Mouse (Mus musculus) CH12.LX (cell line): Measurements from ENCODE around the gene Hist1h3c. TPM values are rescaled to one million over a fixed set of nuclear protein-coding genes. Genes with fewer than 3 reads are reported as not detected.

Experiments used
- DNase-seq: peaks from one replicate; pipeline ENCODE4 v3.0.0-alpha.2; 2013; ENCODE audit errors: extremely low read depth
- H3K27ac ChIP-seq: 2 replicates; pipeline ENCODE4 v1.5.1; 2012; ENCODE audit warnings: low read depth, mild to moderate bottlenecking, control low read depth, moderate library complexity; ENCODE audit not compliant: insufficient read depth
- H3K27me3 ChIP-seq: replicated peaks from 2 replicates; pipeline ENCODE3; 2012; ENCODE audit warnings: inconsistent platforms
- H3K36me3 ChIP-seq, 2 experiments: replicated peaks in 1 of 2; 2 replicates each; pipeline versions ENCODE3 to v1.6.1; 2012; ENCODE audit warnings: inconsistent platforms in 1 of 2, low read length in 1 of 2, mild to moderate bottlenecking in 1 of 2, mixed read lengths in 1 of 2, moderate library complexity in 1 of 2; ENCODE audit not compliant: control insufficient read depth in 1 of 2, insufficient read depth in 1 of 2
- H3K4me1 ChIP-seq, 2 experiments: 2 replicates each; pipeline ENCODE4 v1.6.1; 2012; ENCODE audit warnings: inconsistent platforms in 1 of 2, moderate library complexity in 1 of 2; ENCODE audit not compliant: insufficient read depth in 2 of 2, control insufficient read depth in 1 of 2
- H3K4me2 ChIP-seq: 2 replicates; pipeline ENCODE4 v1.6.1; 2012; ENCODE audit warnings: low read depth, mild to moderate bottlenecking, control low read depth; ENCODE audit not compliant: poor library complexity, insufficient read depth, severe bottlenecking
- H3K4me3 ChIP-seq, 3 experiments: fragments of 150-350 bp in 1 of 3; sonication (generic) in 1 of 3; replicated peaks in 1 of 3; 2 replicates each; pipeline versions ENCODE3 to v1.5.1; 2011 to 2012; ENCODE audit warnings: low read depth in 2 of 3, low read length in 2 of 3, mild to moderate bottlenecking in 2 of 3, moderate library complexity in 2 of 3, control low read depth in 1 of 3, improper control_type of control experiment in 1 of 3, inconsistent platforms in 1 of 3, mixed read lengths in 1 of 3; ENCODE audit not compliant: poor library complexity in 1 of 3
- H3K79me2 ChIP-seq: replicated peaks from 2 replicates; pipeline ENCODE4 v1.6.1; 2012; ENCODE audit warnings: mild to moderate bottlenecking, moderate library complexity; ENCODE audit not compliant: control insufficient read depth, poor library complexity, insufficient read depth, severe bottlenecking; ENCODE audit errors: extremely low read depth
- H3K9ac ChIP-seq: 2 replicates; pipeline ENCODE4 v1.6.1; 2012; ENCODE audit warnings: low read depth, mild to moderate bottlenecking, control low read depth, moderate library complexity; ENCODE audit not compliant: insufficient read depth
- H3K9me3 ChIP-seq: replicated peaks from 2 replicates; pipeline ENCODE3; 2012; ENCODE audit warnings: low read length, inconsistent platforms, mixed read lengths
- CHD1 ChIP-seq: IDR thresholded peaks from 2 replicates; pipeline ENCODE4 v1.6.1; 2012; ENCODE audit warnings: low read depth, low read length, improper control_type of control experiment, inconsistent platforms
- CTCF ChIP-seq, 2 experiments: IDR thresholded peaks in 1 of 2; conservative IDR thresholded peaks in 1 of 2; 2 replicates each; pipeline ENCODE4 v1.5.1; 2011 to 2012; ENCODE audit warnings: low read depth in 2 of 2, low read length in 2 of 2, improper control_type of control experiment in 1 of 2, inconsistent platforms in 1 of 2, mild to moderate bottlenecking in 1 of 2, moderate library complexity in 1 of 2
- E2F4 ChIP-seq: IDR thresholded peaks from 2 replicates; pipeline ENCODE4 v1.6.1; 2011; ENCODE audit warnings: low read depth, low read length, improper control_type of control experiment; ENCODE audit not compliant: insufficient replicate concordance
- ELF1 ChIP-seq: IDR thresholded peaks from 2 replicates; pipeline ENCODE4 v1.6.1; 2014; ENCODE audit warnings: low read depth, mild to moderate bottlenecking, inconsistent platforms, low read length, improper control_type of control experiment
- ETS1 ChIP-seq: conservative IDR thresholded peaks from 2 replicates; pipeline ENCODE4 v1.6.1; 2012; ENCODE audit warnings: low read depth, mild to moderate bottlenecking, inconsistent platforms, low read length, improper control_type of control experiment, moderate library complexity
- HCFC1 ChIP-seq: IDR thresholded peaks from 2 replicates; pipeline ENCODE4 v1.6.1; 2012; ENCODE audit warnings: low read depth, mild to moderate bottlenecking, inconsistent platforms, low read length, improper control_type of control experiment
- IRF4 ChIP-seq: IDR thresholded peaks from 2 replicates; pipeline ENCODE4 v1.6.1; 2014; ENCODE audit warnings: low read depth, mild to moderate bottlenecking, inconsistent platforms, low read length, improper control_type of control experiment
- KAT2A ChIP-seq: IDR thresholded peaks from 2 replicates; pipeline ENCODE4 v1.6.1; 2012; ENCODE audit warnings: low read length, improper control_type of control experiment, inconsistent platforms; ENCODE audit not compliant: insufficient replicate concordance
- MAFK ChIP-seq: IDR thresholded peaks from 2 replicates; pipeline ENCODE4 v1.6.1; 2011; ENCODE audit warnings: low read length, improper control_type of control experiment; ENCODE audit not compliant: insufficient replicate concordance
- MAX ChIP-seq: IDR thresholded peaks from 2 replicates; pipeline ENCODE4 v1.6.1; 2011; ENCODE audit warnings: low read length, improper control_type of control experiment
- MAZ ChIP-seq: IDR thresholded peaks from 2 replicates; pipeline ENCODE4 v1.6.1; 2012; ENCODE audit warnings: low read depth, mild to moderate bottlenecking, inconsistent platforms, low read length, improper control_type of control experiment, moderate library complexity
- MEF2A ChIP-seq: IDR thresholded peaks from 2 replicates; pipeline ENCODE4 v1.6.1; 2014; ENCODE audit warnings: low read depth, mild to moderate bottlenecking, inconsistent platforms, low read length, improper control_type of control experiment, borderline replicate concordance
- MXI1 ChIP-seq: IDR thresholded peaks from 2 replicates; pipeline ENCODE4 v1.6.1; 2011; ENCODE audit warnings: mild to moderate bottlenecking, low read depth, low read length, improper control_type of control experiment
- MYC ChIP-seq: IDR thresholded peaks from 2 replicates; pipeline ENCODE4 v1.6.1; 2011; ENCODE audit warnings: low read depth, mild to moderate bottlenecking, improper control_type of control experiment, low read length
- NELFE ChIP-seq: IDR thresholded peaks from 2 replicates; pipeline ENCODE4 v1.6.1; 2011; ENCODE audit warnings: low read depth, low read length, improper control_type of control experiment
- NRF1 ChIP-seq: IDR thresholded peaks from 2 replicates; pipeline ENCODE4 v1.6.1; 2014; ENCODE audit warnings: low read depth, mild to moderate bottlenecking, inconsistent platforms, low read length, improper control_type of control experiment, moderate library complexity
- PAX5 ChIP-seq: IDR thresholded peaks from 2 replicates; pipeline ENCODE4 v1.6.1; 2012; ENCODE audit warnings: low read length, inconsistent platforms, mixed read lengths
- POLR2A ChIP-seq: IDR thresholded peaks from 2 replicates; pipeline ENCODE4 v1.6.1; 2011; ENCODE audit warnings: low read depth, mild to moderate bottlenecking, improper control_type of control experiment, low read length
- POLR2AphosphoS2 ChIP-seq: IDR thresholded peaks from 2 replicates; pipeline ENCODE4 v1.6.1; 2011; ENCODE audit warnings: low read depth, low read length, improper control_type of control experiment
- RAD21 ChIP-seq: IDR thresholded peaks from 2 replicates; pipeline ENCODE4 v1.6.1; 2011; ENCODE audit warnings: low read depth, mild to moderate bottlenecking, low read length, improper control_type of control experiment, moderate library complexity
- RCOR1 ChIP-seq: conservative IDR thresholded peaks from 2 replicates; pipeline ENCODE4 v1.6.1; 2012; ENCODE audit warnings: low read depth, mild to moderate bottlenecking, inconsistent platforms, low read length, improper control_type of control experiment
- SIN3A ChIP-seq: IDR thresholded peaks from 2 replicates; pipeline ENCODE4 v1.6.1; 2012; ENCODE audit warnings: low read length, improper control_type of control experiment, inconsistent platforms
- SMC3 ChIP-seq: IDR thresholded peaks from 2 replicates; pipeline ENCODE4 v1.6.1; 2011; ENCODE audit warnings: low read depth, low read length, improper control_type of control experiment
- TBP ChIP-seq: conservative IDR thresholded peaks from 2 replicates; pipeline ENCODE4 v1.6.1; 2011; ENCODE audit warnings: low read depth, low read length, improper control_type of control experiment
- TCF12 ChIP-seq: IDR thresholded peaks from 2 replicates; pipeline ENCODE4 v1.6.1; 2014; ENCODE audit warnings: low read depth, mild to moderate bottlenecking, inconsistent platforms, low read length, improper control_type of control experiment
- UBTF ChIP-seq: IDR thresholded peaks from 2 replicates; pipeline ENCODE4 v1.6.1; 2012; ENCODE audit warnings: low read depth, mild to moderate bottlenecking, inconsistent platforms, low read length, improper control_type of control experiment, moderate library complexity
- USF1 ChIP-seq: IDR thresholded peaks from 2 replicates; pipeline ENCODE4 v1.6.1; 2014; ENCODE audit warnings: low read depth, mild to moderate bottlenecking, inconsistent platforms, low read length, improper control_type of control experiment
- USF2 ChIP-seq: conservative IDR thresholded peaks from 2 replicates; pipeline ENCODE4 v1.6.1; 2011; ENCODE audit warnings: low read depth, low read length, improper control_type of control experiment
- ZKSCAN1 ChIP-seq: IDR thresholded peaks from 2 replicates; pipeline ENCODE4 v1.6.1; 2012; ENCODE audit warnings: low read depth, inconsistent platforms, low read length, improper control_type of control experiment, borderline replicate concordance
- ZMIZ1 ChIP-seq: IDR thresholded peaks from 2 replicates; pipeline ENCODE4 v1.6.1; 2012; ENCODE audit warnings: low read depth, mild to moderate bottlenecking, inconsistent platforms, low read length, improper control_type of control experiment
- dilution Hi-C: fragments of 300-500 bp; cut with MboI; formaldehyde crosslinking; loops from 2 replicates; pipeline ENCODE4 v1.14.3; 2020; ENCODE audit warnings: low sequenced_read_pairs; ENCODE audit not compliant: extremely low pct_unique_long_range_greater_than_20kb, extremely low pct_ligation_motif_present
- in situ Hi-C: fragments of 300-500 bp; cut with MboI; formaldehyde crosslinking; loops from 3 replicates; pipeline ENCODE4 v1.14.3; 2019; ENCODE audit warnings: low sequenced_read_pairs, low pct_ligation_motif_present, low pct_unique_long_range_greater_than_20kb, mixed read lengths
- polyA plus RNA-seq: library from polyadenylated mRNA; unstranded; fragments of >175 nt; gene quantifications from 2 replicates; pipeline ENCODE4 v1.2.1, GENCODE M21; 2012; ENCODE audit warnings: low read depth; ENCODE audit not compliant: insufficient read length
- total RNA-seq, 2 experiments: library from RNA; depleted of rRNA; stranded (reverse); fragments of 300-350 nt in 1 of 2; fragments of >200 nt in 1 of 2; gene quantifications; 2 replicates each; pipeline ENCODE4 v1.2.3; 2012 to 2014

The Hist1h3c gene
- total and polyA plus RNA-seq, 3 experiments: 7.3 to 1,847 (median 73.1) TPM

DNA sequence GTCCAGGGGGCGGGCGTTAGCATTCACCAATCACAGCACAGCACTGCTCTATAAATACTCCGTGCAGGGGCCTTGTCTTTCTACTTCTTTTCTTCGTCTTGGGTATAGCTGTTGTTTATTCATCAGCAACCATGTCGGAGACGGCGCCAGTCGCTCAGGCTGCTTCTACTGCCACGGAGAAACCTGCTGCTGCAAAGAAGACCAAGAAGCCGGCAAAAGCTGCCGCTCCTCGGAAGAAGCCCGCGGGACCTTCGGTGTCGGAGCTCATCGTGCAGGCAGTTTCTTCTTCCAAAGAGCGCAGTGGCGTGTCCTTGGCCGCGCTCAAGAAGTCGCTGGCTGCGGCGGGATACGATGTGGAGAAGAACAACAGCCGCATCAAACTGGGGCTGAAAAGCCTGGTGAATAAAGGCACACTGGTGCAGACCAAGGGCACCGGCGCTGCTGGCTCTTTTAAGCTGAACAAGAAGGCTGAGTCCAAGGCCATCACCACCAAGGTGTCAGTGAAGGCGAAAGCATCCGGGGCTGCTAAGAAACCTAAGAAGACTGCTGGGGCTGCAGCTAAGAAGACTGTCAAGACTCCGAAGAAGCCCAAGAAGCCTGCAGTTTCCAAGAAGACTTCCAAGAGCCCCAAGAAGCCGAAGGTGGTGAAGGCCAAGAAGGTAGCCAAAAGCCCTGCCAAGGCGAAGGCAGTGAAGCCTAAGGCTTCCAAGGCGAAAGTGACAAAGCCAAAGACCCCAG is 18.4 kb upstream of the Hist1h3c start, which contains the start of gene Hist1h1a:
Hist1h1a (plus strand) TSS at position 81 of the 738 bp plus-strand sequence.
- H3K9me3 ChIP-seq: no peaks in the 10 kb centered on the region
- DNase-seq: peak; percentile 95
- H3K27me3 ChIP-seq: no peaks in the 10 kb centered on the region
- no peaks in the 10 kb centered on the region for H3K36me3 ChIP-seq
- H3K27ac ChIP-seq: peak within 1 kb of the TSS; percentile 88
- H3K79me2 ChIP-seq: no peaks in the 10 kb centered on the region
- dilution Hi-C loops (no loop called here), in situ Hi-C loops (loop anchor here (25.0 kb wide), 1 partner anchor 1726 kb away; the partner anchor contains the start of genes Hist1h2ag, Hist1h2ah, Hist1h2bj and Hist1h2bk)
- H3K4me2 ChIP-seq: peak within 1 kb of the TSS; percentile 98
- peak within 1 kb of the TSS; percentile 6 to 59 (median 47) for H3K4me3 ChIP-seq
- peak within 1 kb of the TSS; percentile 99 for H3K9ac ChIP-seq
- H3K4me1 ChIP-seq: peaks cover 3 to 31% of the 10 kb centered on the region in 2 experiments; a peak in 3 of 4 replicates
- TF ChIP-seq USF2 (peak; percentile 58; the same call in 1 of the 2 replicates), HCFC1 (peak; percentile 72), CTCF (conservative IDR thresholded peaks at IDR 0.05 in 1 of 2, IDR thresholded peaks at IDR 0.05 in 1 of 2; ENCODE audit: low read depth in 2 of 2, low read length in 2 of 2) (no peak), KAT2A (no peak), E2F4 (no peak), UBTF (peak; percentile 98), IRF4 (peak; percentile 5; the same call in 1 of the 2 replicates), ZMIZ1 (peak; percentile 100), RAD21 (no peak), MYC (0 out of 2 replicates have a peak, but pooled peaks have one; percentile 3), NRF1 (0 out of 2 replicates have a peak, but pooled peaks have one; percentile 4), USF1 (no peak), ZKSCAN1 (no peak), MAFK (no peak), CHD1 (no peak; the same call in 1 of the 2 replicates), RCOR1 (peak; percentile 23; the same call in 1 of the 2 replicates), MAX (0 out of 2 replicates have a peak, but pooled peaks have one; percentile 8), PAX5 (no peak), POLR2A (peak; percentile 97), POLR2AphosphoS2 (peak; percentile 92), TBP (peak; percentile 99), MEF2A (0 out of 2 replicates have a peak, but pooled peaks have one; percentile 58), MXI1 (peak; percentile 32), NELFE (peak; percentile 100), TCF12 (peak; percentile 86), MAZ (0 out of 2 replicates have a peak, but pooled peaks have one; percentile 24), ETS1 (no peak), ELF1 (no peak), SMC3 (no peak), SIN3A (peak; percentile 79)
- TF ChIP-seq, all 38 proteins: peak for 18
